Mouse (Mus musculus) layer of hippocampus, adult 2 months (tissue): ENCODE data around the gene Gm525. TPM values are rescaled to one million over a fixed set of nuclear protein-coding genes. Genes with fewer than 3 reads are reported as not detected.
A peak's percentile ranks its signal among the peaks of the same experiment; 100 is the strongest.
"Not testable (repeated sequence)": the region's sequence is repeated elsewhere in the genome, so short reads cannot be mapped to it uniquely, and the experiment has no call there.

ENCODE experiments used
- DNase-seq, 2 experiments: peaks; one replicate each; pipeline ENCODE4 v3.0.0; 2022; ENCODE audit warnings: low spot score in 2 of 2
- H3K27ac ChIP-seq: fragments of 200-600 bp; 2 replicates; pipeline ENCODE4 v1.8.1; 2022
- H3K4me3 ChIP-seq: fragments of 200-600 bp; 2 replicates; pipeline ENCODE4 v1.8.1; 2022; ENCODE audit warnings: mild to moderate bottlenecking
- CTCF ChIP-seq: fragments of 200-600 bp; conservative IDR thresholded peaks from 2 replicates; pipeline ENCODE4 v1.8.1; 2022; ENCODE audit warnings: antibody characterized with exemption, mild to moderate bottlenecking, moderate library complexity
- long read RNA-seq, 2 experiments: library from polyadenylated mRNA; stranded (forward); transcript quantifications; one replicate each; pipeline ENCODE4 v2.0.0; 2021; ENCODE audit warnings: borderline mapping rate in 2 of 2
- total RNA-seq, 2 experiments: library from RNA; stranded (reverse); gene quantifications; 2 replicates each; pipeline ENCODE4 v1.2.3; 2021

Gene Gm525
- not detected for total RNA-seq
- long read RNA-seq, experiment 1, result 0 reads
- long read RNA-seq, experiment 2, result 0 reads

GRCm38 (mm10) chr11:89073541-89073940 lies at the start of gene Gm525:
Gene Gm525 (plus strand): TSS chr11:89073841.
- H3K27ac ChIP-seq, result no peak within 1 kb of the TSS
- DNase-seq, result no peak

GRCm38 (mm10) chr11:89024181-89024881 lies 49.3 kb upstream of the Gm525 start:
- DNase-seq, result peak in 1 of 2 experiments; percentile 14
- no peak for TF ChIP-seq CTCF
- 0 out of 2 replicates have a peak overlapping the region, but pooled peaks have one; percentile 1 for H3K27ac ChIP-seq
- H3K4me3 ChIP-seq, result no peak overlapping the region

More at GRCm38 (mm10) chr11:89073541-89073940, at the start of gene Gm525:
- no peak for TF ChIP-seq CTCF
- no peak within 1 kb of the TSS for H3K4me3 ChIP-seq

- Histone ChIP-seq H3K4me3 (no peak overlapping the region), H3K27ac (no peak overlapping the region)
- TF ChIP-seq CTCF, result no peak
- no peak for DNase-seq
Observed at GRCm38 (mm10) chr11:89025603-89026002, 48.0 kb upstream of the Gm525 start.

GRCm38 (mm10) chr11:89026117-89026516 lies 47.5 kb upstream of the Gm525 start:
- no peak for TF ChIP-seq CTCF
- DNase-seq, result no peak
- no peak overlapping the region for H3K27ac ChIP-seq
- H3K4me3 ChIP-seq, result no peak overlapping the region

GRCm38 (mm10) chr11:89027955-89028361 lies 45.7 kb upstream of the Gm525 start:
- Histone ChIP-seq H3K27ac (no peak overlapping the region), H3K4me3 (no peak overlapping the region)
- no peak for DNase-seq
- no peak for TF ChIP-seq CTCF

GRCm38 (mm10) chr11:89028871-89029405 lies 44.7 kb upstream of the Gm525 start:
- no peak for DNase-seq
- Histone ChIP-seq H3K27ac (no peak overlapping the region), H3K4me3 (no peak overlapping the region)
- TF ChIP-seq CTCF, result no peak

- Histone ChIP-seq H3K4me3 (no peak overlapping the region), H3K27ac (no peak overlapping the region)
- TF ChIP-seq CTCF, result no peak
- no peak for DNase-seq
Observed at GRCm38 (mm10) chr11:89030552-89030951, 43.1 kb upstream of the Gm525 start.

GRCm38 (mm10) chr11:89031189-89031588 lies 42.5 kb upstream of the Gm525 start:
- no peak overlapping the region for H3K27ac ChIP-seq
- DNase-seq, result no peak
- H3K4me3 ChIP-seq, result no peak overlapping the region
- no peak for TF ChIP-seq CTCF

GRCm38 (mm10) chr11:89034592-89034991 lies 39.0 kb upstream of the Gm525 start:
- no peak overlapping the region for H3K4me3 ChIP-seq
- no peak for DNase-seq
- H3K27ac ChIP-seq, result no peak overlapping the region
- TF ChIP-seq CTCF, result peak; percentile 55

- Histone ChIP-seq H3K27ac (no peak overlapping the region), H3K4me3 (no peak overlapping the region)
- TF ChIP-seq CTCF, result no peak
- DNase-seq, result no peak
Observed at GRCm38 (mm10) chr11:89035552-89035951, 38.1 kb upstream of the Gm525 start.

GRCm38 (mm10) chr11:89038496-89038895 lies 35.1 kb upstream of the Gm525 start:
- DNase-seq, result no peak
- no peak for TF ChIP-seq CTCF
- Histone ChIP-seq H3K27ac (no peak overlapping the region), H3K4me3 (no peak overlapping the region)

- TF ChIP-seq CTCF, result peak; percentile 95
- DNase-seq, result peak in 1 of 2 experiments; percentile 49
- Histone ChIP-seq H3K27ac (no peak overlapping the region), H3K4me3 (no peak overlapping the region)
Observed at GRCm38 (mm10) chr11:89039325-89039724, 34.3 kb upstream of the Gm525 start.

- H3K27ac ChIP-seq, DNase-seq, H3K4me3 ChIP-seq: not testable (repeated sequence)
Observed at GRCm38 (mm10) chr11:89041073-89041472, 32.6 kb upstream of the Gm525 start.

GRCm38 (mm10) chr11:89043046-89043445 lies 30.6 kb upstream of the Gm525 start:
- no peak for TF ChIP-seq CTCF
- no peak overlapping the region for H3K27ac ChIP-seq
- no peak for DNase-seq
- no peak overlapping the region for H3K4me3 ChIP-seq

GRCm38 (mm10) chr11:89045501-89045900 lies 28.1 kb upstream of the Gm525 start:
- H3K4me3 ChIP-seq, DNase-seq, H3K27ac ChIP-seq: not testable (repeated sequence)
